Mouse (Mus musculus): ENCODE measurements around the gene Exoc6b. TPM values are rescaled to one million over a fixed set of nuclear protein-coding genes. Genes with fewer than 3 reads are reported as not detected.

Gene Exoc6b
- polyA plus RNA-seq, 1 experiment from 2014 or later: 6.7 TPM

- no peak for TF ChIP-seq CTCF (IDR thresholded peaks at IDR 0.05; ENCODE audit: low read depth)
- no peak overlapping the region for H3K4me3 ChIP-seq (ENCODE audit: low read depth, low read length)
- 56% methylated on average over 1 of the region's 1 CpGs for WGBS
- no peaks in the 10 kb centered on the region for H3K4me1 ChIP-seq (replicated peaks; ENCODE audit: control insufficient read depth, insufficient read depth, low read length)
- no peaks in the 10 kb centered on the region for H3K36me3 ChIP-seq (ENCODE audit: control insufficient read depth, insufficient read depth)
- H3K27ac ChIP-seq (ENCODE audit: low read depth, low read length): no peak overlapping the region
- no peaks in the 10 kb centered on the region for H3K27me3 ChIP-seq (replicated peaks; ENCODE audit: control insufficient read depth, insufficient read depth, low read length)
- H3K4me2 ChIP-seq (replicated peaks; ENCODE audit: low read depth): no peak overlapping the region
- no peak overlapping the region for H3K9ac ChIP-seq (ENCODE audit: low read depth, low read length)
- no peak for ATAC-seq
- H3K9me3 ChIP-seq (ENCODE audit: control insufficient read depth): no peaks in the 10 kb centered on the region
These were observed 138.3 kb downstream of the Exoc6b start for GRCm38 (mm10) chr6:84931051-84931450.

GRCm38 (mm10) chr6:84926066-84926465, 143.2 kb downstream of the Exoc6b start:
- 65% methylated on average over 3 of the region's 3 CpGs for WGBS
- no peaks in the 10 kb centered on the region for H3K27me3 ChIP-seq (replicated peaks; ENCODE audit: control insufficient read depth, insufficient read depth, low read length)
- ATAC-seq: no peak

GRCm38 (mm10) chr6:84923760-84924221, 145.5 kb downstream of the Exoc6b start:
- TF ChIP-seq CTCF (IDR thresholded peaks at IDR 0.05; ENCODE audit: low read depth): no peak
- no peak for ATAC-seq

More at GRCm38 (mm10) chr6:84926066-84926465, 143.2 kb downstream of the Exoc6b start:
- H3K9ac ChIP-seq (ENCODE audit: low read depth, low read length): no peak overlapping the region
- no peak overlapping the region for H3K4me2 ChIP-seq (replicated peaks; ENCODE audit: low read depth)
- no peaks in the 10 kb centered on the region for H3K36me3 ChIP-seq (ENCODE audit: control insufficient read depth, insufficient read depth)
- peak; percentile 72 for TF ChIP-seq CTCF (IDR thresholded peaks at IDR 0.05; ENCODE audit: low read depth)
- H3K9me3 ChIP-seq (ENCODE audit: control insufficient read depth): no peaks in the 10 kb centered on the region
- no peak overlapping the region for H3K4me3 ChIP-seq (ENCODE audit: low read depth, low read length)
- H3K4me1 ChIP-seq (replicated peaks; ENCODE audit: control insufficient read depth, insufficient read depth, low read length): no peaks in the 10 kb centered on the region
- H3K27ac ChIP-seq (ENCODE audit: low read depth, low read length): no peak overlapping the region

GRCm38 (mm10) chr6:84916291-84916690, 153.0 kb downstream of the Exoc6b start:
- no peaks in the 10 kb centered on the region for H3K4me1 ChIP-seq (replicated peaks; ENCODE audit: control insufficient read depth, insufficient read depth, low read length)
- H3K9me3 ChIP-seq (ENCODE audit: control insufficient read depth): no peaks in the 10 kb centered on the region
- WGBS: 33% methylated on average over 2 of the region's 2 CpGs
- ATAC-seq: no peak
- TF ChIP-seq CTCF (IDR thresholded peaks at IDR 0.05; ENCODE audit: low read depth): peak; percentile 73
- no peaks in the 10 kb centered on the region for H3K36me3 ChIP-seq (ENCODE audit: control insufficient read depth, insufficient read depth)
- H3K9ac ChIP-seq (ENCODE audit: low read depth, low read length): no peak overlapping the region
- H3K4me2 ChIP-seq (replicated peaks; ENCODE audit: low read depth): no peak overlapping the region
- H3K4me3 ChIP-seq (ENCODE audit: low read depth, low read length): no peak overlapping the region
- H3K27ac ChIP-seq (ENCODE audit: low read depth, low read length): no peak overlapping the region
- no peaks in the 10 kb centered on the region for H3K27me3 ChIP-seq (replicated peaks; ENCODE audit: control insufficient read depth, insufficient read depth, low read length)

More at GRCm38 (mm10) chr6:84923760-84924221, 145.5 kb downstream of the Exoc6b start:
- H3K9ac ChIP-seq (ENCODE audit: low read depth, low read length): no peak overlapping the region
- no peaks in the 10 kb centered on the region for H3K36me3 ChIP-seq (ENCODE audit: control insufficient read depth, insufficient read depth)
- WGBS: 57% methylated on average over 12 of the region's 12 CpGs
- H3K4me3 ChIP-seq (ENCODE audit: low read depth, low read length): no peak overlapping the region
- no peaks in the 10 kb centered on the region for H3K4me1 ChIP-seq (replicated peaks; ENCODE audit: control insufficient read depth, insufficient read depth, low read length)
- no peak overlapping the region for H3K27ac ChIP-seq (ENCODE audit: low read depth, low read length)
- H3K9me3 ChIP-seq (ENCODE audit: control insufficient read depth): no peaks in the 10 kb centered on the region
- H3K27me3 ChIP-seq (replicated peaks; ENCODE audit: control insufficient read depth, insufficient read depth, low read length): no peaks in the 10 kb centered on the region
- no peak overlapping the region for H3K4me2 ChIP-seq (replicated peaks; ENCODE audit: low read depth)

GRCm38 (mm10) chr6:84912434-84912833, 156.9 kb downstream of the Exoc6b start:
- Histone ChIP-seq H3K4me3 (ENCODE audit: low read depth, low read length) (no peak overlapping the region), H3K27ac (ENCODE audit: low read depth, low read length) (no peak overlapping the region), H3K9me3 (ENCODE audit: control insufficient read depth) (no peaks in the 10 kb centered on the region), H3K4me2 (replicated peaks; ENCODE audit: low read depth) (no peak overlapping the region), H3K36me3 (ENCODE audit: control insufficient read depth, insufficient read depth) (no peaks in the 10 kb centered on the region), H3K9ac (ENCODE audit: low read depth, low read length) (no peak overlapping the region), H3K27me3 (replicated peaks; ENCODE audit: control insufficient read depth, insufficient read depth, low read length) (no peaks in the 10 kb centered on the region), H3K4me1 (replicated peaks; ENCODE audit: control insufficient read depth, insufficient read depth, low read length) (no peaks in the 10 kb centered on the region)
- peak; percentile 75 for TF ChIP-seq CTCF (IDR thresholded peaks at IDR 0.05; ENCODE audit: low read depth)
- 2% methylated on average over 2 of the region's 2 CpGs for WGBS
- ATAC-seq: no peak

- H3K36me3 ChIP-seq (ENCODE audit: control insufficient read depth, insufficient read depth): no peaks in the 10 kb centered on the region
- H3K4me2 ChIP-seq (replicated peaks; ENCODE audit: low read depth): no peak overlapping the region
- TF ChIP-seq CTCF (IDR thresholded peaks at IDR 0.05; ENCODE audit: low read depth): no peak
- no peak for ATAC-seq
- WGBS: 81% methylated on average over 4 of the region's 4 CpGs
- no peak overlapping the region for H3K4me3 ChIP-seq (ENCODE audit: low read depth, low read length)
- H3K9ac ChIP-seq (ENCODE audit: low read depth, low read length): no peak overlapping the region
- no peak overlapping the region for H3K27ac ChIP-seq (ENCODE audit: low read depth, low read length)
- H3K9me3 ChIP-seq (ENCODE audit: control insufficient read depth): no peaks in the 10 kb centered on the region
- no peaks in the 10 kb centered on the region for H3K27me3 ChIP-seq (replicated peaks; ENCODE audit: control insufficient read depth, insufficient read depth, low read length)
- no peaks in the 10 kb centered on the region for H3K4me1 ChIP-seq (replicated peaks; ENCODE audit: control insufficient read depth, insufficient read depth, low read length)
These were observed 170.1 kb downstream of the Exoc6b start for GRCm38 (mm10) chr6:84899002-84899774.
